In genomic region chr10:52704101-52705051, GRCm38 (mm10) we compare ENCODE assay signal across 8 mouse cellular contexts. TPM values are rescaled to one million over a fixed set of nuclear protein-coding genes. Genes with fewer than 3 reads are reported as not detected.
DNase-seq lines count a peak whose midpoint lies in the region; ATAC-seq and TF ChIP-seq lines count a peak whose summit lies in the region.

No protein-coding gene starts in this region.

- H3K9me3 ChIP-seq in intestine, embryonic 15.5 days: no peaks in the 10 kb centered on the region
- no peaks in the 10 kb centered on the region for H3K9me3 ChIP-seq in limb, embryonic 13.5 days
- no peaks in the 10 kb centered on the region for H3K9me3 ChIP-seq in neural tube, embryonic 15.5 days (replicated peaks)

- no peak overlapping the region for H3K9ac ChIP-seq in intestine, embryonic 15.5 days
- H3K9ac ChIP-seq in limb, embryonic 13.5 days: peak overlapping the region; percentile 60
- peak overlapping the region; percentile 61 for H3K9ac ChIP-seq in neural tube, embryonic 15.5 days (replicated peaks)

- WGBS in cerebellum, adult 2 months: 2% methylated on average over 31 of the region's 31 CpGs
- WGBS in intestine, embryonic 15.5 days: 7% methylated on average over 31 of the region's 31 CpGs
- 3% methylated on average over 31 of the region's 31 CpGs for WGBS in limb, embryonic 13.5 days
- under 1% methylated on average over 31 of the region's 31 CpGs for WGBS in neural tube, embryonic 15.5 days

- TF ChIP-seq POLR2A in cerebellum, adult 2 months (IDR thresholded peaks at IDR 0.05; ENCODE audit: borderline replicate concordance, insufficient read depth, low read length): no peak

- no peak for TF ChIP-seq CTCF in cerebellum, adult 2 months (IDR thresholded peaks at IDR 0.05; ENCODE audit: borderline replicate concordance, insufficient read depth, low read depth, low read length)

- no peak overlapping the region; the same call in 1 of the 2 replicates for H3K27ac ChIP-seq in cerebellum, adult 2 months (ENCODE audit: insufficient read depth, low read length)
- H3K27ac ChIP-seq in intestine, embryonic 15.5 days: no peak overlapping the region
- H3K27ac ChIP-seq in limb, embryonic 13.5 days: peak overlapping the region; percentile 80; the same call in 1 of the 2 replicates
- H3K27ac ChIP-seq in neural tube, embryonic 15.5 days (replicated peaks): peak overlapping the region; percentile 87

- H3K4me3 ChIP-seq in cerebellum, adult 2 months (replicated peaks; ENCODE audit: insufficient read depth, low read depth, low read length): peak overlapping the region; percentile 49
- peak overlapping the region; percentile 34 for H3K4me3 ChIP-seq in intestine, embryonic 15.5 days (replicated peaks)
- peak overlapping the region; percentile 41 for H3K4me3 ChIP-seq in limb, embryonic 13.5 days
- H3K4me3 ChIP-seq in neural tube, embryonic 15.5 days (replicated peaks): peak overlapping the region; percentile 48

- ATAC-seq in intestine, embryonic 15.5 days: peak; percentile 82
- ATAC-seq in limb, embryonic 13.5 days (ENCODE audit: low FRiP score, low read depth): peak; percentile 86
- peak; percentile 87 for ATAC-seq in neural tube, embryonic 15.5 days (ENCODE audit: low FRiP score)

- H3K27me3 ChIP-seq in cerebellum, adult 2 months (ENCODE audit: control insufficient read depth, insufficient read depth, low read length): no peaks in the 10 kb centered on the region
- no peaks in the 10 kb centered on the region for H3K27me3 ChIP-seq in intestine, embryonic 15.5 days (replicated peaks)
- H3K27me3 ChIP-seq in limb, embryonic 13.5 days: no peaks in the 10 kb centered on the region
- no peaks in the 10 kb centered on the region for H3K27me3 ChIP-seq in neural tube, embryonic 15.5 days (replicated peaks)

- peak overlapping the region; percentile 85 for H3K4me2 ChIP-seq in intestine, embryonic 15.5 days (replicated peaks)
- peak overlapping the region; percentile 82 for H3K4me2 ChIP-seq in limb, embryonic 13.5 days (replicated peaks)
- peak overlapping the region; percentile 88 for H3K4me2 ChIP-seq in neural tube, embryonic 15.5 days

- H3K4me1 ChIP-seq in cerebellum, adult 2 months (ENCODE audit: control insufficient read depth, insufficient read depth, low read length): peaks cover 6% of the 10 kb centered on the region; the same call in 1 of the 2 replicates
- H3K4me1 ChIP-seq in intestine, embryonic 15.5 days (replicated peaks): peaks cover 4% of the 10 kb centered on the region; the same call in 1 of the 2 replicates
- peaks cover 23% of the 10 kb centered on the region for H3K4me1 ChIP-seq in limb, embryonic 13.5 days
- peaks cover 23% of the 10 kb centered on the region for H3K4me1 ChIP-seq in neural tube, embryonic 15.5 days

- H3K36me3 ChIP-seq in intestine, embryonic 15.5 days: no peaks in the 10 kb centered on the region
- H3K36me3 ChIP-seq in limb, embryonic 13.5 days: no peaks in the 10 kb centered on the region
- no peaks in the 10 kb centered on the region for H3K36me3 ChIP-seq in neural tube, embryonic 15.5 days

- DNase-seq in kidney, adult 18-20 months: peak; percentile 16
- DNase-seq in kidney, adult 11 months: no peak
- peak; percentile 12 to 23 for DNase-seq in cerebellum, adult 2 months
- DNase-seq in forelimb bud, embryonic 11.5 days (ENCODE audit: low read depth, low spot score): peak; percentile 93
- no peak for DNase-seq in thymus, postnatal 0 days (ENCODE audit: low spot score)

RNA-seq across cellular contexts. Expression of gene Slc35f1, which starts 14.0 kb away (rescaled TPM):
- polyA plus RNA-seq in cerebellum, adult 2 months (2012; rRNA removed): 14.5 and 16.3 TPM in 2 replicates
- 2.4 and 3.1 TPM in 2 replicates for polyA plus RNA-seq in intestine, embryonic 15.5 days (2015; fragmentation: Nextera tagmentation; extraction: Ambion mirVana)
- polyA plus RNA-seq in limb, embryonic 13.5 days (2015; fragmentation: Nextera tagmentation; extraction: Ambion mirVana): 4.5 and 4.6 TPM in 2 replicates
- polyA plus RNA-seq in neural tube, embryonic 15.5 days (2015; fragmentation: Nextera tagmentation; extraction: Ambion mirVana): 29.4 and 36.0 TPM in 2 replicates
- 0.17 and 0.23 TPM in 2 replicates for polyA plus RNA-seq in thymus, postnatal 0 days (2015; fragmentation: Nextera tagmentation; extraction: Ambion mirVana)

Comparison
In these comparisons a context has a peak if more than half of its experiments do, and no peak if none do; other contexts are left out.
1. DNase-seq: peak in kidney, adult 18-20 months (single experiment), cerebellum, adult 2 months (2 of 2) and forelimb bud, embryonic 11.5 days (single experiment); none in kidney, adult 11 months (single experiment) and thymus, postnatal 0 days (single experiment).
2. H3K27ac ChIP-seq: peak in limb, embryonic 13.5 days (single experiment) and neural tube, embryonic 15.5 days (single experiment); none in cerebellum, adult 2 months (single experiment) and intestine, embryonic 15.5 days (single experiment).
3. Peak in every context shown above with its lines, with median percentiles within 50 percentile points of each other: H3K4me3 ChIP-seq, ATAC-seq and H3K4me2 ChIP-seq.